Mouse (Mus musculus): Measurements from ENCODE around the gene Lhfpl4. TPM values are rescaled to one million over a fixed set of nuclear protein-coding genes. Genes with fewer than 3 reads are reported as not detected.

The Lhfpl4 gene
- polyA plus RNA-seq, 1 experiment from 2014 or later, result 7.6 TPM

DNA sequence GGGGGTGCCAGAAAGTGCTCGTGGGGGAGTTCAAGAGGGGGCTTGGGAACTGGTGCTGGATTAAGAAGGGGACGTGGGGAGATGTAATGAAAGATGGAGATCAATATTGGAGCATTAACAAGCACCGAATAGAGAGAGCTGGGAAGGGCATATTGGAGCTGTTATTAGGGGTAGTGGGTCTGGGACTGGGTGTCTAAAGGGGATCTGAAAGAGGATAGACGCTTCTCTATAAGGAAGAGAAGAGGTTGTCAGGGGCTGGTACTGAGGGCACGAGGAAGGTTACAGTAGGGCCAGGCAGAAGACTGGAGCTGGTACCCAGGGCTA lies 705 bp downstream of the Lhfpl4 start:
- peak overlapping the region; percentile 77 for H3K4me3 ChIP-seq (ENCODE audit: low read depth, low read length)
- H3K4me2 ChIP-seq, result peak overlapping the region; percentile 89
- WGBS, result under 1% methylated on average over 5 of the region's 5 CpGs
- H3K36me3 ChIP-seq (ENCODE audit: control insufficient read depth, insufficient read depth, low read length), result no peaks in the 10 kb centered on the region
- peak overlapping the region; percentile 92 for H3K9ac ChIP-seq (ENCODE audit: low read length)
- DNase-seq (ENCODE audit: low spot score, missing footprints) (peak; percentile 91), ATAC-seq (ENCODE audit: low FRiP score) (no peak)
- H3K4me1 ChIP-seq (ENCODE audit: control insufficient read depth, insufficient read depth, low read length), result peaks cover 16% of the 10 kb centered on the region
- no peaks in the 10 kb centered on the region; the same call in 1 of the 2 replicates for H3K27me3 ChIP-seq (ENCODE audit: control insufficient read depth, insufficient read depth, low read length)
- H3K9me3 ChIP-seq (ENCODE audit: control insufficient read depth, low read length), result no peaks in the 10 kb centered on the region
- no peak overlapping the region for H3K27ac ChIP-seq (ENCODE audit: low read depth, low read length)

DNA sequence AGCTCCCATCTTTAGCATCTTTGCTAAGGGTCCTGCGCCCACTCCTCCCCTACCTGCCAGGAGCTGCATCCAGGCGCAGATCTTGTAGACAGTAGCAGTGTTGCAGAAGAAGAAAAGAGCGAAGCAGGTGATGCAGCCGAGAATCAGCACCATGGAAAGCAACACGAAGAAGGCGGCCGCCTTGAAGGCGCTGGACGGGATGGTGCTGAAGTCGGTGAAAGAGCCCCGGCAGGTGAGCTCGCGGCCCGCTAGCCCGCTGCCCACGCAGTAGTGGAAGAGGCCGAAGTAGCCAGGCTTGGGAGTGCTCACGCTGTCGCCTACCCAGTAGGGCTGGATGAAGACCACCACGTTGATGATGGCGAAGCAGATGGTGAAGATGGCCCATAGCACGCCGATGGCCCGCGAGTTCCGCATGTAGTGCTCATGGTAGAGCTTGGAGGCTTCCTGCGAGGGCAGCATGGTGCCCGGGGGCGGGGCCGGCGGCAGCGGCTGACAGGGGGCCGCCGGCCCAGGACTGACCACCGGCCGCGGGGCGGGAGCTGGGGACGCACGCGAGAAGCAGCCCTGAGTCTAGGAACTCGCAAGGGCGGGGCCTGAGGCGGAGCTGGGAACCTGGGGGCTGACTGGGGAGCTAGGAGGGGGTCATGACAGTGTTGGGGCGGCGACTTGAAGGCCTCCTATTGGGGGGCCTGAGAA lies 1.3 kb downstream of the Lhfpl4 start:
- ATAC-seq (ENCODE audit: low FRiP score), result peak; percentile 68
- Histone ChIP-seq H3K36me3 (ENCODE audit: control insufficient read depth, insufficient read depth, low read length) (no peaks in the 10 kb centered on the region), H3K9me3 (ENCODE audit: control insufficient read depth, low read length) (no peaks in the 10 kb centered on the region), H3K27ac (ENCODE audit: low read depth, low read length) (no peak overlapping the region), H3K4me2 (peak overlapping the region; percentile 89), H3K4me1 (ENCODE audit: control insufficient read depth, insufficient read depth, low read length) (peaks cover 16% of the 10 kb centered on the region), H3K9ac (ENCODE audit: low read length) (peak overlapping the region; percentile 40), H3K4me3 (ENCODE audit: low read depth, low read length) (peak overlapping the region; percentile 77), H3K27me3 (ENCODE audit: control insufficient read depth, insufficient read depth, low read length) (no peaks in the 10 kb centered on the region; the same call in 1 of the 2 replicates)
- WGBS, result 4% methylated on average over 46 of the region's 46 CpGs
- peak; percentile 90 for DNase-seq (ENCODE audit: low spot score, missing footprints)

DNA sequence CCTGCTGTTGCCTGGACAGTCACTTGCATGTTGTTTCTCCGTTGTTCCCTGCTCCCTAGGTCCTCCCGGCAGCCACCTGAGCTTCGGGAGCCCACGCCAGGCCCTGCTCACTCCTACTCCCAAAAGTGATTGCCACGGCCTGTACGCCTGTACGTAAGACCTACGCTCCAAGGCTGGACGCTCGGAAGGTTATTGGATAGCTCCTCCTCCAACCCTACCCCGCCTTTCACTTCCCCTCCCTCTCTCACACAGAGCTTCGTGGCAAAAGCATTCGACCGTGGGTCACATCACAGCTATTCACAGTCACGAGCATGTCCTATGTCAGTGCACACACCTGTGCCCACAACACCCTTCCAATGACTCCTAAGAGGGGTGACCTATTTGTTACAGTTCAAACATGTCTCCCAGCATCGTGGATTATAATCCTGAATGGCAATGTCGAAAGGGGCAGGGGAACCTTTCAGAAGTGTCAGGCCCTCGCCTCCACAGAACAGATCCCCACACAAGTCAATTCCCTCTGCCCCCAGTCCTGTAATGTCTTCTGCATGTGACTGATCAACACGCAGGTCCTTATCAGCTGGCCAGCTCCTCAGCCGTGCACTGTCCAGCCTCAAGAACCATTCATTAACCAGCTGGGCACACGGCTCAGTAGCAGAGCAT lies 10.2 kb downstream of the Lhfpl4 start:
- Histone ChIP-seq H3K4me1 (ENCODE audit: control insufficient read depth, insufficient read depth, low read length) (no peaks in the 10 kb centered on the region), H3K27ac (ENCODE audit: low read depth, low read length) (no peak overlapping the region), H3K4me2 (no peak overlapping the region), H3K27me3 (ENCODE audit: control insufficient read depth, insufficient read depth, low read length) (no peaks in the 10 kb centered on the region), H3K4me3 (ENCODE audit: low read depth, low read length) (no peak overlapping the region), H3K9ac (ENCODE audit: low read length) (no peak overlapping the region), H3K36me3 (ENCODE audit: control insufficient read depth, insufficient read depth, low read length) (no peaks in the 10 kb centered on the region), H3K9me3 (ENCODE audit: control insufficient read depth, low read length) (no peaks in the 10 kb centered on the region)
- DNase-seq (ENCODE audit: low spot score, missing footprints) (peak; percentile 67), ATAC-seq (ENCODE audit: low FRiP score) (no peak)
- 85% methylated on average over 21 of the region's 21 CpGs for WGBS

DNA sequence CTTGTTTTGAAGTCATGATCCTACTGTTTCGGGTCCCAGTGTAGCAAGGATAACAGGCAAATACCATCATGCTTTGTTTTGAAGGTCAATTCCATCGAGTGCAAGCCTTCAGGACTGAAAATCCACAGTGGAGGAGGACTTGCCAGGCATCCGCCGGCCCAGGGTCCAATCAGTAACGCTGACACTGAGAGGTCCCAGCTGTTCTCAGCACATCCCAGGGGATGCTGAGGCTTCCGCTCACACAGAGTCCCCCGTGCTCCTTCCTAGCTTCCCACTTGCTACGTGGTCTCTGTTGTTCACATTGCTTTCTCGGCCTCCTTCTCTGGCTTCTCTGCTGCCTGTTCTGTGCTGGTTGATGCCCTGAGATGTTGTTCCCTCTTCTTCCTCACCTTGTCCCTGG lies 11.0 kb downstream of the Lhfpl4 start:
- Histone ChIP-seq H3K27ac (ENCODE audit: low read depth, low read length) (no peak overlapping the region), H3K4me2 (no peak overlapping the region), H3K36me3 (ENCODE audit: control insufficient read depth, insufficient read depth, low read length) (no peaks in the 10 kb centered on the region), H3K4me1 (ENCODE audit: control insufficient read depth, insufficient read depth, low read length) (peaks cover 6% of the 10 kb centered on the region; the same call in 1 of the 2 replicates), H3K27me3 (ENCODE audit: control insufficient read depth, insufficient read depth, low read length) (no peaks in the 10 kb centered on the region), H3K4me3 (ENCODE audit: low read depth, low read length) (no peak overlapping the region), H3K9me3 (ENCODE audit: control insufficient read depth, low read length) (no peaks in the 10 kb centered on the region), H3K9ac (ENCODE audit: low read length) (no peak overlapping the region)
- 73% methylated on average over 9 of the region's 9 CpGs for WGBS
- ATAC-seq (ENCODE audit: low FRiP score) (no peak), DNase-seq (ENCODE audit: low spot score, missing footprints) (peak; percentile 83)

DNA sequence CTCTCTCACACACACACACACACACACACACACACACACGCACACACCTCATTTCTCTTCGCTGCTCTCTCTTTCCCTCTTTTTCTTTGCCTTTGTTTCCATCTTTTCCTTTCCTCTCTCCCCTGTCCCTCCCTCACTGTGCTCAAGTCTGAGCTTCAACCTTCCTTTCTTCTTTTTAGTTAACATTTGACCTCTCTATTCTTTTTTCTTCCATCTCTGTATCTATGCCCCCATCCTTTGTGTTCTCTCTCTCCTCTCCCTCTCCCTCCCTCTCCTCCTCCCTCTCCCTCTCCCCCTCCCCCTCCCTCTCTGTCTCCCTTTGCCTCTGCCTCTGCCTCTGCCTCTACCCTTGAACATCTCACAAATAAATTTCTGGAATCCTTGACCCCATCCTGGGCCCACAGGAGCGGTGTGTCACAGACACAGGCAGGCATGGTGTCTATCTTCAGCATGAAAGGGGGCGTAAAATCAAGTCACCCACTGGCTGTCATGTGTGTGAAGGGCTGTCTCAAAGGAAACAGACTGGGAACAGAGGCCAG lies 15.9 kb downstream of the Lhfpl4 start:
- Histone ChIP-seq H3K36me3 (ENCODE audit: control insufficient read depth, insufficient read depth, low read length) (no peaks in the 10 kb centered on the region), H3K4me3 (ENCODE audit: low read depth, low read length) (no peak overlapping the region), H3K27ac (ENCODE audit: low read depth, low read length) (no peak overlapping the region), H3K4me2 (no peak overlapping the region), H3K4me1 (ENCODE audit: control insufficient read depth, insufficient read depth, low read length) (peaks cover 11% of the 10 kb centered on the region), H3K9ac (ENCODE audit: low read length) (peak overlapping the region; percentile 42; the same call in 1 of the 2 replicates), H3K9me3 (ENCODE audit: control insufficient read depth, low read length) (no peaks in the 10 kb centered on the region), H3K27me3 (ENCODE audit: control insufficient read depth, insufficient read depth, low read length) (no peaks in the 10 kb centered on the region)
- DNase-seq (ENCODE audit: low spot score, missing footprints) (no peak), ATAC-seq (ENCODE audit: low FRiP score) (0 out of 2 replicates have a peak, but pooled peaks have one; percentile 34)
- WGBS, result 42% methylated on average over 4 of the region's 4 CpGs

DNA sequence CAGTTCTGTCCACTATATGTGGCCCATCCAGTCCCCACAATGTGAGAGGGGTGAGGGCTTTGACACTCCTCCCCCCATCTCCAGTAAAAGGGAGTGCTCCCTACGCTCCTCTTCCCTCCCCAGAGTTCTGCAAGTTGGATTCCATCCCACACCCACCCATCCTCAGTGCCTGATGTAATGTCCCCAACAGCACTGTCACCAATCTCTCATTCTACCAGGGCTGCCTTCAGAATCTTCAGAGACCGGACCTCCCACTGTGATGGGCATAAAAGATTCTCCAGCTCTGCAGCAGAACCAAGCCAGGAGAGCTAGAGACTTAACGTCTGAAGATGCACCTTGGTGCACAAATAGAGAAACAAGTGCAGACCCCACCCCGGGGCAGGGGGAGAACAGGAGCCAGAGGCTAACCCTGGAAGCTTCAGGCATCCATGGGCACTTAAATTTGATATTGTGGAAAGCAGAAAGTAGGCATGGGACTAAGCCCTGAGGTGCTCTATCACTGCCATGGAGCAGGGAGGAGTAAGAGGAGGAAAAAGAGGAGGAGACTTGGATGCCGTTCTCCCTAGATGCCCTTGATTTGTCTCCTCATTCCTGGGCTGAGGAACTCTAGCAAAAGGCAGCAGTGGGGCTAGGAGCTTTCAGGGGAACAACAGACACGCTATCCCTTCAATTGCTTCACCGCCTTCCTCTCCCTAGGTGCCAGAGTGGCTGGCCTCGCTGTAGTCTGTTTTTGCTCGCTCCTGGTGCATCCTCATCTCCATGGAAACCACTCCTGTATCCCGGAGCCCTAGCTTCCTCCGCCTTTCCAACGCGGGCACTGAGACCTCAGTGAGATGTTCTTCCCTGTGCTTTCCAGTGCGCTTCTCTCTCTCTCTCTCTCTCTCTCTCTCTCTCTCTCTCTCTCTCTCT lies 16.6 kb downstream of the Lhfpl4 start:
- Histone ChIP-seq H3K36me3 (ENCODE audit: control insufficient read depth, insufficient read depth, low read length) (no peaks in the 10 kb centered on the region), H3K9ac (ENCODE audit: low read length) (peak overlapping the region; percentile 5; the same call in 1 of the 2 replicates), H3K27me3 (ENCODE audit: control insufficient read depth, insufficient read depth, low read length) (no peaks in the 10 kb centered on the region), H3K4me2 (no peak overlapping the region), H3K4me3 (ENCODE audit: low read depth, low read length) (no peak overlapping the region), H3K27ac (ENCODE audit: low read depth, low read length) (no peak overlapping the region), H3K9me3 (ENCODE audit: control insufficient read depth, low read length) (no peaks in the 10 kb centered on the region), H3K4me1 (ENCODE audit: control insufficient read depth, insufficient read depth, low read length) (peaks cover 11% of the 10 kb centered on the region)
- ATAC-seq (ENCODE audit: low FRiP score) (peak; percentile 86; the same call in 1 of the 2 replicates), DNase-seq (ENCODE audit: low spot score, missing footprints) (peak; percentile 88)
- 21% methylated on average over 14 of the region's 14 CpGs for WGBS

DNA sequence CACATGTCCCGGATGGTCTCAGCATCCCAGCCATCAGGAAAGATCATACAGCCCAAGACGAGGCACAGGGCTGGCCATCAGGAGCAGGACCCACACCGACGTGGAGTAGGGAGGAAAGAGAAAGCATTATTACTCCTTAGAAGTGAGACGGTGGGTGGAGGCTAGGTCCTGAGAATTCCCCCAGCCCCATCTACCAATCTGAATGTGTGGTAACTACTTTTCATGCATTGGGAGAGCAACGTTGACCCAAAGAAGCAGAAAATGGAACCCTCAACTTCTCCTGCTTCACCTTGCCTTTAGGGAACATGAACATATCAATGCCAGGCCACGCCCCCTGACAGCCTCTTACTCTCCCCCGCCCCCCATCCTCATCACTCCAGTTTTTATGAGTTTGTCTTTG lies 18.6 kb downstream of the Lhfpl4 start:
- H3K36me3 ChIP-seq (ENCODE audit: control insufficient read depth, insufficient read depth, low read length), result no peaks in the 10 kb centered on the region
- H3K4me2 ChIP-seq, result no peak overlapping the region
- peaks cover 11% of the 10 kb centered on the region for H3K4me1 ChIP-seq (ENCODE audit: control insufficient read depth, insufficient read depth, low read length)
- DNase-seq (ENCODE audit: low spot score, missing footprints) (peak; percentile 65), ATAC-seq (ENCODE audit: low FRiP score) (no peak)
- H3K27me3 ChIP-seq (ENCODE audit: control insufficient read depth, insufficient read depth, low read length), result no peaks in the 10 kb centered on the region
- no peak overlapping the region for H3K4me3 ChIP-seq (ENCODE audit: low read depth, low read length)
- no peak overlapping the region for H3K27ac ChIP-seq (ENCODE audit: low read depth, low read length)
- 85% methylated on average over 8 of the region's 8 CpGs for WGBS
- no peaks in the 10 kb centered on the region for H3K9me3 ChIP-seq (ENCODE audit: control insufficient read depth, low read length)
- H3K9ac ChIP-seq (ENCODE audit: low read length), result no peak overlapping the region

DNA sequence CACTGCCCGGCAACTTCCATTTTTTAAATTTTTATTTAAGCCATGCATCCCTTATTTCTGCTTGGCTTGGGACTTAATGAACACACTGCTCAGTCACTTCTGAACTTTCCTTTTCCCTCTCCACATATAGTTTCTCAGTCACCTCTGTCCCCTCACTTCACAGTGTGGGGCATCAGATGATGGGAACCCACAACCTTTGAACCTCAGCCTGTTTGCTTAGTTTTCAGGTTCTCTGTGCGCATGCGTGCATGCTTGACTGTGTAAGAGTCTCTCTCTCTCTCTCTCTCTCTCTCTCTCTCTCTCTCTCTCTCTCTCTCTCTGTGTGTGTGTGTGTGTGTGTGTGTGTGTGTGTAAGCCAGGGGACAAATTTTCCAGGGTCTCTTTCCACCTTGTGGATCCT lies 19.7 kb downstream of the Lhfpl4 start:
- Histone ChIP-seq H3K27me3 (ENCODE audit: control insufficient read depth, insufficient read depth, low read length) (no peaks in the 10 kb centered on the region), H3K9ac (ENCODE audit: low read length) (no peak overlapping the region), H3K4me1 (ENCODE audit: control insufficient read depth, insufficient read depth, low read length) (peaks cover 11% of the 10 kb centered on the region), H3K27ac (ENCODE audit: low read depth, low read length) (no peak overlapping the region), H3K9me3 (ENCODE audit: control insufficient read depth, low read length) (no peaks in the 10 kb centered on the region), H3K36me3 (ENCODE audit: control insufficient read depth, insufficient read depth, low read length) (no peaks in the 10 kb centered on the region), H3K4me3 (ENCODE audit: low read depth, low read length) (no peak overlapping the region), H3K4me2 (no peak overlapping the region)
- no peak for ATAC-seq (ENCODE audit: low FRiP score)
- 89% methylated on average over 3 of the region's 3 CpGs for WGBS
- peak; percentile 51 for DNase-seq (ENCODE audit: low spot score, missing footprints)

Data from midbrain, embryonic 11.5 days (tissue).